14 mouse cellular contexts compared by ENCODE assay signal in the genomic region with DNA sequence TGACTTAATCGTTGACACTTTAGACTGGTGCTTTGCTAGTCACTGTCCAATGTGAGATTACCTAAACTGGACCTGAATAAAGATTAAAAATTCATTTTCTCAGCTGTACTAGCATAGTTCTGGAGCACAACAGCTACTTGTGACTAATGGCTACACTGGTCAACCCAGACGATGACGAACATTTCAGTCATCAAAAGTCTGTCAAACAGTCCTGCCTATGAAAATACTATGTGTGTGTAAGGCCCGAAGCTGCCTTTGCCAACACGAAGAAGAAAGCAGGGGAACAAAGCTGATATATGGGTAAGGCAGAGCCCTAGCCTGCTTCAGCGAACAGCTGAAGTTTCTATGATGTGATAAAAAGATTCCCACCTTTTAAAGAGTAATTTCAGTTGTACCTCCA.
"Had no signal": no experiment of that assay in that cellular context is flagged by ENCODE, and none has a peak within 500 bp of the region (broad histone marks: within the 10 kb centered on the region; RNA-seq: fewer than 3 reads in every experiment).

No protein-coding gene starts in this region.

- H3K4me1 ChIP-seq: midbrain, embryonic 10.5 days; midbrain, embryonic 12.5 days; neural tube, embryonic 12.5 days had no signal

- DNase-seq: lung, adult 18-20 months; lung, embryonic 14.5 days; lung, postnatal 10 days; lung, postnatal 4 days; midbrain, embryonic 14.5 days; right cerebral cortex, postnatal 14 days; right cerebral cortex, postnatal 4 days; spleen, adult 18-20 months; thymus, adult 18-20 months; thymus, postnatal 25 days; thymus, postnatal 4 days had no signal

- H3K9me3 ChIP-seq: midbrain, embryonic 10.5 days; midbrain, embryonic 12.5 days; neural tube, embryonic 12.5 days had no signal

- H3K4me2 ChIP-seq: lung, embryonic 14.5 days; midbrain, embryonic 12.5 days; neural tube, embryonic 12.5 days had no signal

- H3K4me3 ChIP-seq: midbrain, embryonic 10.5 days; midbrain, embryonic 12.5 days; neural tube, embryonic 12.5 days had no signal

- H3K36me3 ChIP-seq: midbrain, embryonic 12.5 days; neural tube, embryonic 12.5 days had no signal

- H3K27me3 ChIP-seq: midbrain, embryonic 12.5 days; neural tube, embryonic 12.5 days had no signal

- H3K27ac ChIP-seq: midbrain, embryonic 10.5 days; midbrain, embryonic 12.5 days; neural tube, embryonic 12.5 days had no signal
